Comparison of ENCODE assay signal across 8 mouse cellular contexts in genomic region chr11:18878016-18878415, GRCm38 (mm10).
DNase-seq lines count a peak whose midpoint lies in the region; ATAC-seq and TF ChIP-seq lines count a peak whose summit lies in the region.

No protein-coding gene starts in this region.

- peaks cover 25% of the 10 kb centered on the region for H3K4me1 ChIP-seq in heart, embryonic 12.5 days (replicated peaks)
- H3K4me1 ChIP-seq in E14TG2a.4 (replicated peaks; ENCODE audit: low read depth, low read length): peaks cover 34% of the 10 kb centered on the region
- peaks cover 5% of the 10 kb centered on the region; the same call in 1 of the 2 replicates for H3K4me1 ChIP-seq in liver, adult 2 months (ENCODE audit: control insufficient read depth, insufficient read depth, low read length)

- no peaks in the 10 kb centered on the region for H3K9me3 ChIP-seq in heart, embryonic 12.5 days (replicated peaks)
- no peaks in the 10 kb centered on the region for H3K9me3 ChIP-seq in E14TG2a.4 (ENCODE audit: low read length)

- no peaks in the 10 kb centered on the region for H3K79me2 ChIP-seq in liver, adult 2 months (ENCODE audit: control insufficient read depth, insufficient read depth, low read length)

- ATAC-seq in heart, embryonic 12.5 days (ENCODE audit: insufficient number of reproducible peaks, low FRiP score): peak; percentile 34

- no peak for TF ChIP-seq CTCF in E14TG2a.4 (conservative IDR thresholded peaks at IDR 0.05; ENCODE audit: low read length)
- no peak for TF ChIP-seq CTCF in liver, adult 2 months (IDR thresholded peaks at IDR 0.05; ENCODE audit: low read depth, low read length)

- intact Hi-C loops in heart, postnatal 10 days (cut with DNase I): loop anchor here (1.0 to 10.0 kb wide), 6 partner anchors 79 to 1413 kb away; partner anchors contain the start of gene Meis1

- H3K4me3 ChIP-seq in heart, embryonic 12.5 days: peak overlapping the region; percentile 56
- peak overlapping the region; percentile 72 for H3K4me3 ChIP-seq in E14TG2a.4 (replicated peaks; ENCODE audit: low read length)
- peak overlapping the region; percentile 52 for H3K4me3 ChIP-seq in liver, adult 2 months (ENCODE audit: insufficient read depth, low read depth, low read length)

- under 1% methylated on average over 18 of the region's 18 CpGs for WGBS in heart, embryonic 12.5 days
- under 1% methylated on average over 18 of the region's 18 CpGs for WGBS in liver, adult 2 months

- DNase-seq in heart, adult 9 months (ENCODE audit: low spot score in 2 of 2): no peak
- peak; percentile 69 to 72 for DNase-seq in cerebellum, postnatal 10 days
- DNase-seq in heart, postnatal 10 days: peak; percentile 52 to 53
- peak; percentile 18 for DNase-seq in liver, adult 2 months (ENCODE audit: extremely low read depth, low read depth, low spot score)
- peak; percentile 78 for DNase-seq in retina, embryonic 14.5 days (ENCODE audit: low spot score)
- DNase-seq in frontal cortex, postnatal 25 days (ENCODE audit: low spot score in 2 of 2): no peak

- no peak for TF ChIP-seq POLR2A in liver, adult 2 months (IDR thresholded peaks at IDR 0.05; ENCODE audit: extremely low read depth, insufficient read depth, low read length)

- H3K36me3 ChIP-seq in heart, embryonic 12.5 days: peaks cover 16% of the 10 kb centered on the region
- no peaks in the 10 kb centered on the region for H3K36me3 ChIP-seq in E14TG2a.4 (ENCODE audit: insufficient read depth, low read length)
- no peaks in the 10 kb centered on the region; the same call in 1 of the 2 replicates for H3K36me3 ChIP-seq in liver, adult 2 months (ENCODE audit: control insufficient read depth, insufficient read depth, low read length)

- H3K27ac ChIP-seq in heart, embryonic 12.5 days (ENCODE audit: poor library complexity, severe bottlenecking): peak overlapping the region; percentile 96
- no peak overlapping the region for H3K27ac ChIP-seq in liver, adult 2 months (replicated peaks; ENCODE audit: insufficient read depth, low read depth, low read length)

- peak overlapping the region; percentile 79 for H3K9ac ChIP-seq in heart, embryonic 12.5 days
- H3K9ac ChIP-seq in liver, adult 2 months (ENCODE audit: low read depth, low read length): peak overlapping the region; percentile 73

- H3K27me3 ChIP-seq in heart, embryonic 12.5 days (replicated peaks): no peaks in the 10 kb centered on the region
- peaks cover 44% of the 10 kb centered on the region for H3K27me3 ChIP-seq in E14TG2a.4 (ENCODE audit: insufficient read depth, low read length)
- peaks cover 15% of the 10 kb centered on the region for H3K27me3 ChIP-seq in liver, adult 2 months (ENCODE audit: control insufficient read depth, insufficient read depth, low read length)

- peak overlapping the region; percentile 92 for H3K4me2 ChIP-seq in heart, embryonic 12.5 days

Comparison
In these comparisons a context has a peak if more than half of its experiments do, and no peak if none do; other contexts are left out.
1. DNase-seq: peak in cerebellum, postnatal 10 days (2 of 2), heart, postnatal 10 days (2 of 2), liver, adult 2 months (single experiment) and retina, embryonic 14.5 days (single experiment); none in heart, adult 9 months (0 of 2) and frontal cortex, postnatal 25 days (0 of 2).
2. Peak in every context shown above with its lines, with median percentiles within 50 percentile points of each other: H3K4me3 ChIP-seq.